21 mouse cellular contexts compared by ENCODE assay signal in genomic region chr10:117603834-117604623, GRCm38 (mm10). TPM values are rescaled to one million over a fixed set of nuclear protein-coding genes. Genes with fewer than 3 reads are reported as not detected.
DNase-seq lines count a peak whose midpoint lies in the region; ATAC-seq lines count a peak whose summit lies in the region.
"Had no signal": no experiment of that assay in that cellular context is flagged by ENCODE, and none has a peak within 500 bp of the region (broad histone marks: within the 10 kb centered on the region; RNA-seq: fewer than 3 reads in every experiment).

No protein-coding gene starts in this region.

- no peaks in the 10 kb centered on the region for H3K36me3 ChIP-seq in kidney, embryonic 14.5 days (ENCODE audit: control insufficient read depth, insufficient read depth, low read length)
- H3K36me3 ChIP-seq: hindbrain, embryonic 12.5 days; intestine, embryonic 15.5 days; midbrain, embryonic 10.5 days had no signal

- no peak overlapping the region for H3K4me2 ChIP-seq in kidney, embryonic 14.5 days (replicated peaks; ENCODE audit: low read depth, low read length)
- H3K4me2 ChIP-seq: hindbrain, embryonic 12.5 days; intestine, embryonic 15.5 days; liver, embryonic 11.5 days had no signal

- no peak overlapping the region for H3K27ac ChIP-seq in kidney, embryonic 14.5 days (ENCODE audit: low read depth, low read length)
- H3K27ac ChIP-seq: hindbrain, embryonic 12.5 days; intestine, embryonic 15.5 days; kidney, postnatal 0 days; midbrain, embryonic 10.5 days; stomach, postnatal 0 days had no signal

- H3K27me3 ChIP-seq in kidney, embryonic 14.5 days (ENCODE audit: control insufficient read depth, insufficient read depth, low read length): no peaks in the 10 kb centered on the region
- H3K27me3 ChIP-seq: hindbrain, embryonic 12.5 days; intestine, embryonic 15.5 days had no signal

- intact Hi-C loops in left cerebral cortex, postnatal 36 days (cut with DNase I): no loop called here

- no peak overlapping the region for H3K9ac ChIP-seq in kidney, embryonic 14.5 days (ENCODE audit: low read depth, low read length)
- H3K9ac ChIP-seq: hindbrain, embryonic 12.5 days; intestine, embryonic 15.5 days had no signal

- DNase-seq in frontal cortex, postnatal 10 days (ENCODE audit: low spot score in 2 of 2): no peak
- DNase-seq in right cerebral cortex, adult 18-20 months: peak; percentile 73
- no peak for DNase-seq in right cerebral cortex, postnatal 14 days
- DNase-seq in left cerebral cortex, postnatal 36 days (ENCODE audit: low spot score in 2 of 2): peak; percentile 40 to 56
- DNase-seq in gastrocnemius, postnatal 25 days: no peak
- DNase-seq in thymus, postnatal 14 days: no peak
- DNase-seq: adrenal gland, postnatal 14 days; cerebellum, adult 8-10 months; gastrocnemius, postnatal 36 days; lung, adult 2 months; retina, postnatal 1 day; thymus, postnatal 4 days had no signal

- 70% methylated on average over 14 of the region's 14 CpGs for WGBS in kidney, embryonic 14.5 days

- H3K4me1 ChIP-seq in kidney, embryonic 14.5 days (ENCODE audit: control insufficient read depth, insufficient read depth, low read length): no peaks in the 10 kb centered on the region
- H3K4me1 ChIP-seq: hindbrain, embryonic 12.5 days; intestine, embryonic 15.5 days; midbrain, embryonic 10.5 days had no signal

- H3K4me3 ChIP-seq in kidney, embryonic 14.5 days (ENCODE audit: low read length): no peak overlapping the region
- H3K4me3 ChIP-seq: hindbrain, embryonic 12.5 days; intestine, embryonic 15.5 days; midbrain, embryonic 10.5 days had no signal

- ATAC-seq in frontal cortex, adult (ENCODE audit: low TSS enrichment): peak; percentile 100
- ATAC-seq in kidney, embryonic 14.5 days (ENCODE audit: low FRiP score, low TSS enrichment): no peak
- ATAC-seq: forebrain, embryonic 16.5 days; intestine, embryonic 15.5 days had no signal

- H3K9me3 ChIP-seq in kidney, embryonic 14.5 days (ENCODE audit: control insufficient read depth, low read length): no peaks in the 10 kb centered on the region
- H3K9me3 ChIP-seq: hindbrain, embryonic 12.5 days; intestine, embryonic 15.5 days; midbrain, embryonic 10.5 days had no signal

RNA-seq across cellular contexts. Expression of gene Cpm, which starts 25.3 kb away (rescaled TPM):
- 1 to 10 TPM; 7.5 to 8.1 TPM for total RNA-seq in left cerebral cortex, postnatal 36 days (2021)
- 21.8 and 28.9 TPM in 2 replicates for polyA plus RNA-seq in kidney, embryonic 14.5 days (2014; fragmentation: Nextera tagmentation; extraction: Ambion mirVana)
- 1 to 10 TPM; 2.3 to 2.4 TPM for total RNA-seq in gastrocnemius, postnatal 25 days (2021)

Comparison
In these comparisons a context has a peak if more than half of its experiments do, and no peak if none do; other contexts are left out.
1. DNase-seq: peak in right cerebral cortex, adult 18-20 months (single experiment) and left cerebral cortex, postnatal 36 days (2 of 2); none in frontal cortex, postnatal 10 days (0 of 2), right cerebral cortex, postnatal 14 days (single experiment), gastrocnemius, postnatal 25 days (single experiment) and thymus, postnatal 14 days (single experiment).